Mouse (Mus musculus) C2C12 (cell line): ENCODE measurements at regions not wholly inside any gene's neighbourhood (a gene's known extent, or its start where the extent isn't known, plus 50 kb on each side); places are given as distances from the start of the nearest gene placed in this dataset.

ENCODE experiments used
- CTCF ChIP-seq: IDR thresholded peaks from one replicate; pipeline ENCODE4 v1.5.1; 2011; ENCODE audit not compliant: control insufficient read depth, insufficient read depth, insufficient read length
- FOSL1 ChIP-seq: IDR thresholded peaks from one replicate; pipeline ENCODE4 v1.8.0; 2011; ENCODE audit warnings: mild to moderate bottlenecking, low read length; ENCODE audit not compliant: poor library complexity, insufficient read depth, severe bottlenecking
- MAX ChIP-seq: IDR thresholded peaks from one replicate; pipeline ENCODE4 v1.6.1; 2011; ENCODE audit warnings: mild to moderate bottlenecking, control low read depth
- MYOD1 ChIP-seq: IDR thresholded peaks from one replicate; pipeline ENCODE4 v1.6.1; 2011; ENCODE audit warnings: low read depth; ENCODE audit not compliant: control insufficient read depth, insufficient read length
- MYOG ChIP-seq: IDR thresholded peaks from one replicate; pipeline ENCODE4 v1.6.1; 2011; ENCODE audit not compliant: control insufficient read depth, insufficient read length; ENCODE audit errors: extremely low read depth
- USF1 ChIP-seq: IDR thresholded peaks from one replicate; pipeline ENCODE4 v1.6.1; 2011; ENCODE audit warnings: low read depth, mild to moderate bottlenecking, control low read depth, moderate library complexity

DNA sequence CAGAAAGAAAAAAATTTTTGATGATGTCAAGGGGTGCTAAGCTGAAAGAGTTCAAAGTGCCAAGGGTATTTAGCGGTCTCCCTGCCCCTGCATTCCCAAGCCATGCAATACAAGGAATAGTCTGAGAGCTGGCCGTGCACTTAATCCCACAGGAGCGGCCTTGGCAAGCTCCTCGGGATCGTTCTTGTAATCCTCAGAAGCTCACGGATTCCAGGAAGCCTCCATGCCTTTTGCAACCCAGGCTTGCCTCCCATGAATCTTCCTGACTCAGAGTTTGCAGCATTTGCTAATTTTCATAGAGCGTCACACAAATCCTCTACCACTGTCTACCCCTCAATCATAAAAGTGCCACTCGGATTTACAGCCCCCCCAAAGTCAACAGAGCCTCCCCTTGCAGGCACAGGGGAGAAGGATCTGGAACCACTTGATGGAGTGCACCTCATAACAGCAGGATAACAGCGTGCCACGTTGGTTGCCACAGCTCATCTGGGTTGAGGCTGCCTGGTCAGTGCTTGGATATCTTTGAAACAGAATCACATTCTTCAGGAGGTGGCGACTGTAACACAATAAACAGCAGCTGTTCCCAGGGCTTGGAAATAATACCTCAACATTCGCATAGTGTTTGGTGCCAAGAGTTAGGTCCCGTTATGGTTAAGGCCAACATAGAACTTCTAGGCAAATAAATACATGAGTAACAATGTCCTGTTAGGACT lies 281.0 kb upstream of the Runx1 start:
- TF ChIP-seq CTCF (no peak), MAX (no peak), USF1 (no peak), MYOG (no peak), MYOD1 (peak; percentile 86), FOSL1 (no peak)
